Mouse (Mus musculus) MEL (cell line): ENCODE measurements around the gene Aldh3b2. TPM values are rescaled to one million over a fixed set of nuclear protein-coding genes. Genes with fewer than 3 reads are reported as not detected.

Experiments
- DNase-seq: peaks from one replicate; pipeline ENCODE4 v3.0.0; 2011; ENCODE audit warnings: low read depth, low spot score
- H3K27ac ChIP-seq: 2 replicates; pipeline ENCODE4 v1.5.1; 2012; ENCODE audit warnings: low read depth, mild to moderate bottlenecking, control low read depth, low read length, moderate library complexity; ENCODE audit not compliant: control insufficient read depth
- H3K27me3 ChIP-seq, 2 experiments: fragments of 150-350 bp in 1 of 2; sonication (generic) in 1 of 2; 2 replicates each; pipeline ENCODE4 v1.6.1; 2012; ENCODE audit warnings: low read length in 2 of 2, mild to moderate bottlenecking in 2 of 2, improper control_type of control experiment in 1 of 2, moderate library complexity in 1 of 2; ENCODE audit not compliant: insufficient read depth in 2 of 2, control insufficient read depth in 1 of 2
- H3K36me3 ChIP-seq, 2 experiments: 2 replicates each; pipeline ENCODE4 v1.6.1; 2012 to 2014; ENCODE audit warnings: low read length in 2 of 2, improper control_type of control experiment in 1 of 2, inconsistent platforms in 1 of 2, mild to moderate bottlenecking in 1 of 2; ENCODE audit not compliant: insufficient read depth in 2 of 2, control insufficient read depth in 1 of 2
- H3K4me1 ChIP-seq, 2 experiments: fragments of 150-350 bp in 1 of 2; sonication (generic) in 1 of 2; 2 replicates each; pipeline ENCODE4 v1.6.1; 2012; ENCODE audit warnings: low read length in 2 of 2, improper control_type of control experiment in 1 of 2, mild to moderate bottlenecking in 1 of 2; ENCODE audit not compliant: insufficient read depth in 2 of 2, control insufficient read depth in 1 of 2
- H3K4me3 ChIP-seq, 2 experiments: fragments of 150-350 bp in 1 of 2; sonication (generic) in 1 of 2; 2 replicates each; pipeline ENCODE4 v1.5.1; 2012; ENCODE audit warnings: low read depth in 2 of 2, low read length in 2 of 2, mild to moderate bottlenecking in 2 of 2, moderate library complexity in 2 of 2, control low read depth in 1 of 2, improper control_type of control experiment in 1 of 2; ENCODE audit not compliant: control insufficient read depth in 1 of 2, insufficient read depth in 1 of 2
- H3K79me2 ChIP-seq: 2 replicates; pipeline ENCODE4 v1.6.1; 2012; ENCODE audit warnings: mild to moderate bottlenecking, low read length, moderate library complexity; ENCODE audit not compliant: control insufficient read depth, poor library complexity, insufficient read depth
- H3K9ac ChIP-seq: 2 replicates; pipeline ENCODE4 v1.6.1; 2012; ENCODE audit warnings: low read depth, mild to moderate bottlenecking, control low read depth, low read length, moderate library complexity; ENCODE audit not compliant: control insufficient read depth, poor library complexity, severe bottlenecking
- H3K9me3 ChIP-seq: fragments of 150-350 bp; sonication (generic); replicated peaks from 2 replicates; pipeline ENCODE4 v1.6.1; 2012; ENCODE audit warnings: mild to moderate bottlenecking, low read length, improper control_type of control experiment, moderate library complexity; ENCODE audit not compliant: insufficient read depth
- CHD1 ChIP-seq: IDR thresholded peaks from 2 replicates; pipeline ENCODE4 v1.6.1; 2012; ENCODE audit warnings: low read depth, mild to moderate bottlenecking, inconsistent platforms, low read length, improper control_type of control experiment
- CHD2 ChIP-seq: IDR thresholded peaks from 2 replicates; pipeline ENCODE4 v1.6.1; 2011; ENCODE audit warnings: low read length, improper control_type of control experiment
- CTCF ChIP-seq, 3 experiments: IDR thresholded peaks in 2 of 3; conservative IDR thresholded peaks in 1 of 3; 2 replicates each; pipeline ENCODE4 v1.5.1; 2011 to 2012; ENCODE audit warnings: low read length in 3 of 3, low read depth in 2 of 3, mild to moderate bottlenecking in 2 of 3, improper control_type of control experiment in 1 of 3, inconsistent platforms in 1 of 3, mixed read lengths in 1 of 3, moderate library complexity in 1 of 3; ENCODE audit not compliant: control insufficient read depth in 1 of 3, insufficient read depth in 1 of 3, poor library complexity in 1 of 3, severe bottlenecking in 1 of 3
- E2F4 ChIP-seq: IDR thresholded peaks from 2 replicates; pipeline ENCODE4 v1.6.1; 2011; ENCODE audit warnings: low read depth, low read length, improper control_type of control experiment, borderline replicate concordance
- ELF1 ChIP-seq: IDR thresholded peaks from 2 replicates; pipeline ENCODE4 v1.6.1; 2014; ENCODE audit warnings: low read depth, mild to moderate bottlenecking, inconsistent platforms, low read length, improper control_type of control experiment, moderate library complexity
- EP300 ChIP-seq, 2 experiments: IDR thresholded peaks; 2 replicates each; pipeline ENCODE4 v1.6.1; 2011; ENCODE audit warnings: improper control_type of control experiment in 2 of 2, low read length in 2 of 2, low read depth in 1 of 2, mild to moderate bottlenecking in 1 of 2
- GABPA ChIP-seq: IDR thresholded peaks from 2 replicates; pipeline ENCODE4 v1.6.1; 2012; ENCODE audit warnings: low read depth, mild to moderate bottlenecking, inconsistent platforms, low read length, improper control_type of control experiment, moderate library complexity
- GATA1 ChIP-seq: IDR thresholded peaks from 2 replicates; pipeline ENCODE4 v1.6.1; 2011; ENCODE audit warnings: low read depth, low read length, improper control_type of control experiment
- HCFC1 ChIP-seq: IDR thresholded peaks from 2 replicates; pipeline ENCODE4 v1.6.1; 2012; ENCODE audit warnings: low read depth, mild to moderate bottlenecking, inconsistent platforms, low read length, improper control_type of control experiment, moderate library complexity
- KAT2A ChIP-seq: conservative IDR thresholded peaks from 2 replicates; pipeline ENCODE4 v1.6.1; 2012; ENCODE audit warnings: low read depth, low read length, improper control_type of control experiment, inconsistent platforms
- MEF2A ChIP-seq: IDR thresholded peaks from 2 replicates; pipeline ENCODE4 v1.6.1; 2014; ENCODE audit warnings: low read depth, mild to moderate bottlenecking, inconsistent platforms, low read length, improper control_type of control experiment; ENCODE audit not compliant: poor library complexity, insufficient replicate concordance, severe bottlenecking; ENCODE audit errors: extremely low read depth
- MXI1 ChIP-seq: IDR thresholded peaks from 2 replicates; pipeline ENCODE4 v1.6.1; 2011; ENCODE audit warnings: mild to moderate bottlenecking, low read depth, low read length, improper control_type of control experiment
- MYB ChIP-seq: IDR thresholded peaks from 2 replicates; pipeline ENCODE4 v1.6.1; 2011; ENCODE audit warnings: mild to moderate bottlenecking, low read depth, low read length, improper control_type of control experiment
- MYC ChIP-seq: IDR thresholded peaks from 2 replicates; pipeline ENCODE4 v1.6.1; 2011; ENCODE audit warnings: low read depth, mild to moderate bottlenecking, low read length, improper control_type of control experiment, moderate library complexity
- NELFE ChIP-seq: IDR thresholded peaks from 2 replicates; pipeline ENCODE4 v1.6.1; 2011; ENCODE audit warnings: low read depth, low read length, improper control_type of control experiment
- NRF1 ChIP-seq: IDR thresholded peaks from 2 replicates; pipeline ENCODE4 v1.6.1; 2014; ENCODE audit warnings: low read depth, mild to moderate bottlenecking, inconsistent platforms, low read length, improper control_type of control experiment, moderate library complexity; ENCODE audit not compliant: poor library complexity, insufficient read depth, severe bottlenecking
- POLR2A ChIP-seq, 2 experiments: IDR thresholded peaks; 2 replicates each; pipeline ENCODE4 v1.6.1; 2011 to 2012; ENCODE audit warnings: low read length in 2 of 2, mild to moderate bottlenecking in 2 of 2, control low read depth in 1 of 2, improper control_type of control experiment in 1 of 2, low read depth in 1 of 2, moderate library complexity in 1 of 2; ENCODE audit not compliant: control insufficient read depth in 1 of 2, insufficient read depth in 1 of 2, poor library complexity in 1 of 2
- POLR2AphosphoS2 ChIP-seq: IDR thresholded peaks from 2 replicates; pipeline ENCODE4 v1.6.1; 2011; ENCODE audit warnings: low read length, improper control_type of control experiment
- SIN3A ChIP-seq: IDR thresholded peaks from 2 replicates; pipeline ENCODE4 v1.6.1; 2012; ENCODE audit warnings: low read length, improper control_type of control experiment, inconsistent platforms
- SMC3 ChIP-seq: IDR thresholded peaks from 2 replicates; pipeline ENCODE4 v1.6.1; 2011; ENCODE audit warnings: low read depth, low read length, improper control_type of control experiment
- TCF12 ChIP-seq: IDR thresholded peaks from 2 replicates; pipeline ENCODE4 v1.6.1; 2014; ENCODE audit warnings: low read depth, mild to moderate bottlenecking, inconsistent platforms, low read length, improper control_type of control experiment, moderate library complexity
- USF2 ChIP-seq, 2 experiments: IDR thresholded peaks; 2 replicates each; pipeline ENCODE4 v1.6.1; 2011 to 2012; ENCODE audit warnings: improper control_type of control experiment in 2 of 2, low read length in 2 of 2, borderline replicate concordance in 1 of 2, inconsistent platforms in 1 of 2, low read depth in 1 of 2, mild to moderate bottlenecking in 1 of 2; ENCODE audit not compliant: insufficient read depth in 1 of 2
- ZNF384 ChIP-seq: IDR thresholded peaks from 2 replicates; pipeline ENCODE4 v1.6.1; 2012; ENCODE audit warnings: low read depth, mild to moderate bottlenecking, inconsistent platforms, low read length, improper control_type of control experiment
- polyA plus RNA-seq, 2 experiments: library from polyadenylated mRNA; stranded (reverse) in 1 of 2; unstranded in 1 of 2; fragments of >175 nt in 1 of 2; fragments of >200 nt in 1 of 2; gene quantifications; 2 replicates each; pipeline versions ENCODE4 v1.2.1 to v1.2.4; 2012; ENCODE audit warnings: low replicate concordance in 2 of 2, low read depth in 1 of 2; ENCODE audit not compliant: insufficient read length in 2 of 2, insufficient read depth in 1 of 2, missing spikeins in 1 of 2
- total RNA-seq: library from RNA; depleted of rRNA; stranded (reverse); fragments of 300-350 nt; gene quantifications from 2 replicates; pipeline ENCODE4 v1.2.3, GENCODE M21; 2012

The Aldh3b2 gene
- total and polyA plus RNA-seq, 3 experiments = not detected

- Histone ChIP-seq H3K4me3 (peak overlapping the region; percentile 69 to 83), H3K27ac (no peak overlapping the region), H3K27me3 (no peaks in the 10 kb centered on the region; a peak in 1 of 4 replicates), H3K9ac (peak overlapping the region; percentile 53), H3K4me1 (peaks cover 0 to 8% of the 10 kb centered on the region in 2 experiments; a peak in 2 of 4 replicates), H3K9me3 (no peaks in the 10 kb centered on the region), H3K79me2 (no peaks in the 10 kb centered on the region; the same call in 1 of the 2 replicates), H3K36me3 (no peaks in the 10 kb centered on the region; a peak in 1 of 4 replicates)
- peak; percentile 72 for DNase-seq
- TF ChIP-seq MEF2A = no peak
- no peak for TF ChIP-seq GATA1
- TF ChIP-seq CTCF (IDR thresholded peaks at IDR 0.05 in 2 of 3, conservative IDR thresholded peaks at IDR 0.05 in 1 of 3; ENCODE audit: control insufficient read depth in 1 of 3, insufficient read depth in 1 of 3, low read depth in 2 of 3, low read length in 3 of 3, poor library complexity in 1 of 3, severe bottlenecking in 1 of 3) = no peak
- TF ChIP-seq TCF12 = no peak
- 0 out of 2 replicates have a peak, but pooled peaks have one; percentile 25 for TF ChIP-seq MYC
- TF ChIP-seq E2F4 = no peak
- no peak for TF ChIP-seq POLR2A (IDR thresholded peaks at IDR 0.05; ENCODE audit: control insufficient read depth in 1 of 2, insufficient read depth in 1 of 2, low read depth in 1 of 2, low read length in 2 of 2, poor library complexity in 1 of 2)
- TF ChIP-seq MXI1 = no peak
- TF ChIP-seq SIN3A = peak; percentile 48; the same call in 1 of the 2 replicates
- no peak for TF ChIP-seq MYB
- TF ChIP-seq POLR2AphosphoS2 = no peak
- TF ChIP-seq ELF1 = no peak
- no peak for TF ChIP-seq GABPA
- TF ChIP-seq EP300 (IDR thresholded peaks at IDR 0.05; ENCODE audit: low read depth in 1 of 2, low read length in 2 of 2) = 0 out of 4 replicates have a peak, but pooled peaks of 1 of the 2 experiments have one; percentile 3
- TF ChIP-seq HCFC1 = peak; percentile 62
- TF ChIP-seq CHD1 = no peak
- no peak for TF ChIP-seq NELFE
- peak; percentile 13; the same call in 1 of the 2 replicates for TF ChIP-seq SMC3
- TF ChIP-seq, all 39 proteins: peak for 5
Measured at GRCm38 (mm10) chr19:3935896-3936850, 36.0 kb upstream of the Aldh3b2 start.

- no peaks in the 10 kb centered on the region for H3K27me3 ChIP-seq
- peaks cover 0 to 4% of the 10 kb centered on the region in 2 experiments; a peak in 2 of 4 replicates for H3K36me3 ChIP-seq
- H3K9me3 ChIP-seq = no peaks in the 10 kb centered on the region
- H3K79me2 ChIP-seq = no peaks in the 10 kb centered on the region
- DNase-seq = no peak
- no peak overlapping the region for H3K9ac ChIP-seq
- TF ChIP-seq NRF1 (no peak), KAT2A (no peak), POLR2AphosphoS2 (no peak), CHD2 (no peak), GABPA (no peak), ZNF384 (no peak), TCF12 (no peak), USF2 (IDR thresholded peaks at IDR 0.05; ENCODE audit: borderline replicate concordance in 1 of 2, insufficient read depth in 1 of 2, low read depth in 1 of 2, low read length in 2 of 2) (no peak), SIN3A (no peak)
- H3K4me3 ChIP-seq = no peak overlapping the region
- H3K4me1 ChIP-seq = no peaks in the 10 kb centered on the region
- no peak overlapping the region for H3K27ac ChIP-seq
Measured at GRCm38 (mm10) chr19:3942315-3942714, 29.8 kb upstream of the Aldh3b2 start.
